Mouse (Mus musculus): ENCODE data around the gene Isoc2b.
"Not testable (repeated sequence)": the region's sequence is repeated elsewhere in the genome, so short reads cannot be mapped to it uniquely, and the experiment has no call there.

Isoc2b gene

DNA sequence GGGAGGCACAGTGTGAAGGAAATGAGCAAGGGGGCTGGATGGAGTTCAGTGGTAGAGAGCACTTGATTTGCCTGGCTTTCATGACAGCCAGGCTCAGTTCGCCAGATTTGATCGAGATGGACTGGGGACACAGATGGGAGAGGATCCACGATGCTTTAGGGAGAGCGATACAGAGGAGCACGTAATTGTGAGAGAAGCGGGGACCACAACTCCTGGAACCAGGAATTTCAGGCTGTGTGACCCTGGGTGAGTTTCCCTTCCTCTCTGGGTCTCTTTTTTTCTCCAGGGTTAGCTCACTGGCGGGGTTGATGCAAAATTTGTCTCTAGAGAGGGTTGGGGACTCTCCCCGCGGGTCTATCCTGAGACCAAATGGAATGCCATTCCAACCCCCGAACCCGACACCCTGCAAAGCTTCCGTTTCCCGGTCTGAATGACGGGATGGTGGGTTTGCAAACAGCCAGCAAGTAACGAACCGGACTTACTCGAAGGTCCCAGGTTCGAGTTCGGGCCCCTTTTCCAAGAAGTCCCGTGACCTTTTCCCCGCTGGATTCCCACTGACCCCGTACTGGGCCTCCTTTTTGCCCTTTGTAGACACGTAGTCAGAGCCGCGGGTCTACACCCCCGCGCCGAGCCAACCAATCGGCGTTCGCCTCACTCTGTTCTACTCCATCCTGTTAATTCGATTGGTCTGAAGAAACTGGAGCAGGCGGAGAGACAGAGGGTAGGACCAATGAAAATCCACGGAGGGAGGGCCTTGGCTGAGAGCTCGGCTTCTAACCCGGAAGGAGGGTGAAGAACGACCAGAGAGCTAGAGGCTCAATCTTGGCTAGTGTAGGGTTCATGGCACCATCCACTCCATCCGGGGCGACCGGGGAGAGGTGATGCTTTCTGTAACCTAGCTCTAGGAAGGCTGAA, 4.2 kb downstream of the Isoc2b start:
- peak; percentile 98 for DNase-seq (ENCODE audit: low read depth, low spot score)

DNA sequence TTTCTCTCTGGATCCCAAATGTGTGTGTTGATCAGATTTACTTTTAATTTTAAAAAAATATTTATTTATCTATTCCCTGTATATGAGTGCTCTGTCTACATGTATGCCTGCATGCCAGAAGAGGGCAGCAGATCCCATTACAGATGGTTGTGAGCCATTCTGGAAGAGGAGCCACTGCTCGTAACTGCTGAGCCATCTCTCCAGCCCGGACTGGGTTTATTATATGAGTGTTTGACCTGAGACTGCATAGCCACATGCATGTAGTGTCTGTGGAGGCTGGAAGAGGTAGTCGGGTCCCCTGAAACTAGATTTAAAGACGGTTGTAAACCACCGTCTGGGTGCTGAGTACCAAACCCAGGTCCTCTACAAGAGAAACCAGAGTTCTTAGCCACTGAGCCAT, 5.0 kb downstream of the Isoc2b start:
- DNase-seq (ENCODE audit: low read depth, low spot score), result peak; percentile 50

DNA sequence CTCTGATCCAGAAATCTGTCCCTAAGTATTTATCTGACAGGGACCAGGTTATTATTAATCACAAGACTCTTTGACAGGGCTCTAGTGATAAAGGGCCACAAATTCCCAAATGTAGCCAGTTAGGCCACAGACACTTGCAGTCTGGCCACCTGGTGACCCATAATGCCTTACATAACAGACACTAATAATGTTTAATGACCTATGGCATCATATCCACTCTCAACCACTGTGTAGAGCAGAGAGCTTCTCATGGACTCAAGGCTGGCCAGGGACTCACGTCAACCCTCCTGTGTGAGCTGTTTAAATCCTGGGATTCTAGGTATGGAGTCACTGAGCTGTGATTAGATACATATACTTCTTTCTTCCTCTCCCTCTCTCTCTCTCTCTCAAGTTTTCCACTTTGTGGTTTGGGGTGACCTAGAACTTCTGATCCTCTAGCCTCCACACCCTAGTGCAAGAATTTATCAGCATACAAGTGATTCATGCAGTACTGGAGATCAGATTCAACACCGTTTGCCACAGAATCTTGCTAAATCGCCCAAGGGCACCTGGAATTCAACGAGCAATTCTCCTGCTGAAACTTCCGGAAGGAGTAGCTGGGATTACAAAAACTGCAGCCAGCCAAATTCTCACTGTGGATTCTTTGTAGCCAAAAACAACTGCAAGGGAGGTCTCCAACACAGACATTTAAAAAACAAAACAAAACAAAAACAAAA, 5.8 kb downstream of the Isoc2b start:
- DNase-seq (ENCODE audit: low read depth, low spot score), result no peak

DNA sequence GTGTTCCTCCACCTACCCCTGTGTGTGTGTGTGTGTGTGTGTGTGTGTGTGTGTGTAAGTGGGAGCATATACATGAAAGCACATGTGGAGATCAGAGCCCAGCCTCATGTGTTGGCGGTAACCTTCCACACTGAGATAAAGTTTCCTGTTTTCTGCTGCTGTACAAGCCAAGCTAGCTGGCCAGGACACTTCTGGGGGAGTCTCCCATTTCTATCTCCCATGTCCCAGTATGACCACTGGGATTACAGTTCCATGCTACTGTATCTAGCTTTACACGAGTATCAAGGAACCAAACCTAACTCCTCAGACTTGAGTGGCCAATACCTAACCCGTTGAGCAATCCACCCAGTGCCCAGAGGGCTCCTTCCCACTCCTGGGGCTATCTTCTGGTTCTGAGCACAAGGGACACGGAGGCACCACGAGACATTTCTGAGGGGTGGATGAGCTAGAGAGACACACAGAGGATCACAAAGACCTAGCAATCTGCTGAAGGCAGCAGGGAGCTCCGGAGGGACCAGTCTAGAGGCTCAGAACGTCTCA, 6.4 kb downstream of the Isoc2b start:
- DNase-seq (ENCODE audit: low read depth, low spot score), result no peak

- DNase-seq (ENCODE audit: low read depth, low spot score), result no peak
Measured at GRCm38 (mm10) chr7:4863041-4863440, 7.0 kb downstream of the Isoc2b start.

DNA sequence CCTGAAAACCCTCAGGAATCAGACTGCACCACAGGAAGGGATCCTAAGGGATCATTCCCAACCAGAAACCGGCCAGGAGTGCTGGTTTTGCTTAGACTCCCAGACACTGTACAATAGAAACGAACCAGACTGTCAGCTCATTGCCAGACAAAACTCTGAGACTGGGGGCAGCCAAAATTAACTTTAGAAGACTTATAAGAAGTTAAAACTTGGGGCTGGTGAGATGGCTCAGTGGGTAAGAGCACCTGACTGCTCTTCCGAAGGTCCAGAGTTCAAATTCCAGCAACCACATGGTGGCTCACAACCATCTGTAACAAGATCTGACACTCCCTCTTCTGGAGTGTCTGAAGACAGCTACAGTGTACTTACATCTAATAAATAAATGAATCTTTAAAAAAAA, 9.1 kb downstream of the Isoc2b start:
- not testable (repeated sequence) for DNase-seq (ENCODE audit: low read depth, low spot score)

DNA sequence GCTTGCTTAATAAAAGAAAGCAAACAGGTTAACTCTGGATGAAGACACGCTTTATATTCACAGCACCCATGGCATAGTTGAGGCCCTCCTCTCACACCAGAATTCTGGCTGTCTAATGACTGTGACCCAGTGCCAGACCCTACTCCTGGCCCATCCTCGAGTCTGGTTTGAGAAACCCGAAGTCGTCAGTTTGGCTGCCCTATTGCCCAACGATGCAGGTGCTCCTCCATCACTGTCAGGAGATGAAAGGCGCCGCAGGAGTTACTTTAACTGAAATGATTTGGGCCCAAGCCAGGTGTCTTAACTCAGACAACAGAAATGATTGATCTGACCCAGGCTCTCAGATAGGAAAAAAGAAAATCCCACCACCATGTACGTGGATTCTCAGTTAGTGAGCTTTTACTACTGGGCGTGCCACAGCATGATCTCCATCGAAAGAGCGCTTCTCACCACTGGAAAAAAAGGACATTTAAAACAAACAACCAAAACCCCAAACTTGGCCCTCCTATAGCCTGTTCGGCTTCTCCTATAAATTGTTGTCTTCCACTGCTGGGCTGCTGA, 10.6 kb downstream of the Isoc2b start:
- no peak for DNase-seq (ENCODE audit: low read depth, low spot score)

DNA sequence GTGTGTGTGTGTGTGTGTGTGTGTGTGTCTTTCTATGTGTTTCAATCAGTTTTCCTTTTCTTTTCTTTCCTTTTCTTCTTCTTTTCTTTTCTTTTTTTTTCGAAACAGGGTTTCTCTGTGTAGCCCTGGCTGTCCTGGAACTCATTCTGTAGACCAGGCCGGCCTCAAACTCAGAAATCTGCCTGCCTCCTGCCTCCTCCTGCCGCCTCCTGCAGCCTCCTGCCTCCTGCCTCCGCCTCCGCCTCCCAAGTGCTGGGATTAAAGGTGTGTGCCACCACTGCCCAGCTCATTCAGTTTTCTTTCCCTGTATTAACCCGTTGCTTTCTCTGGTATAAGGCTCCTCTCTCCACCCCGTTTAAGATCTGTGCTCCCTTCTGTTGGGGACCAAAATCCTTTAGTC, 12.7 kb downstream of the Isoc2b start:
- no peak for DNase-seq (ENCODE audit: low read depth, low spot score)

DNA sequence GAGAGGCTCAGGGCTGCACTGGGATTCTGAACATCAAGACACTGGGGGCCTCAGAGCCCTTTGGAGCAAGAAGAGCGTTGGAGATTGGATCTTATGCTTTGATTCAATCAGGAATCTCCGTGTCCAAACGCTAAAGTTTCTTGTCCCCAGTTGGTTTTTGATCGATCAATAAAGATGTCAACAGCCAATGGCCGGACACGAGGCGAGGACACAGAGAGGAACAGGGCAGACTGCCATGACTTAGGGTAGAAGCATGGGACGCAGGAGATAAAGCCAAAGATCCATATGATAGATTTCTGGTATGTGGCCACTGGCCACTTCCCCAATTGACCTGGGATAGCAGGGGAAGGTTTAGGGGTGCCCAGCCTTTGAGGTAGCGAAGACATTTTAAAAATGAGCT, 13.6 kb downstream of the Isoc2b start:
- no peak for DNase-seq (ENCODE audit: low read depth, low spot score)

GRCm38 (mm10) chr7:4853613-4854012, 16.4 kb downstream of the Isoc2b start:
- no peak for DNase-seq (ENCODE audit: low read depth, low spot score)

- DNase-seq (ENCODE audit: low read depth, low spot score), result no peak
Measured at GRCm38 (mm10) chr7:4851315-4851688, 18.8 kb downstream of the Isoc2b start.

DNA sequence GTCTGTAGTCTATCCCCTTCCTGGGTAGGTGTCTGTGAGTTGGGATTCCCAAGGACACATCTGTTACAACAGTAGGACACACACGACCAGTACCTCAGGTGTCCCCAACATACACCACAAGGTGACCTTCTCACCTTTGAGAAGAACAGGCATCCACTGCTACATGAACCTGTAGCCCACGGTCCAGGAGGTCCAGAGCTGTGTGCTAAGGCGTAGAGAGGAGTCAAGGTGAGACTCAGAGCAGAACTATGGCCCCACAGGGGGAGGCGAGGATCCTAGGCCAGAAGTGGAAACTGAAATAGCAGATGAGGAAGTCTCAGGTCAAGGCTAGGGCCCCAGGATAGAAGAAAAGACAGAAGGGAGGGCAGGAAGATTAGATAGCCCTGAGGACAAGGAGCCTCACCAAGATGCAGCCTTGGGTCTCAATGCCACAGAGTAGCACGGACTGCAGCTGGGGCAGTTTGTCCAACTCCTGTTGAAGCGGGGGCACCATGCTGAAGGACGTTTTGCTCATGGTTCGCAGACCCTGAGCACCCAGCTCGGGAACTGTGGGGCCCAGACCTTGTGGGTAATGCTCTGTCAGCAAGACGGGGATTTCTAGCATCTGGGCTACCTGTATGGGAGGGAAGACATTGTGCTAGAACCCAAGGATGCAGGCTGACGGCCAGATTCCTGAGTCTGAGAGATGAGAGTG, 19.3 kb downstream of the Isoc2b start:
- no peak for DNase-seq (ENCODE audit: low read depth, low spot score)

DNA sequence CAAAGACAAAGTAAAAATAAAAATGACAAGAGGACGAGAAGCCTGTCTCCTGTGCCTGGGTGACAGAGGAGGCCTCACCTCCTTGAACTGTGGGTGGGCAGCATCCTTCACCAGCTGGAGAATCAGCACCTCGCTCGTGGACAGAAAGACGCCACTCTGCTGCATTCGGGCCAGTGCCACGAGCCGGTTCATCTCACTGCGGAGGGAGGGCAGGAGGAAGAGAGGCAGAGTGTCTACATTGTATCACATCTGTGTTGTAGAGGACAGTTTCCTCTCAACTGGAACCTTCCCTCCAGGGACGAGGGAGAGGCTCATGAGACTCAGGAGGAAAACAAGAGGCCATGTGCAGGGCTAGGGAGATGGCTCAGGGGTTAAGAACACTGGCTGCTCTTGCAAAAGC, 20.7 kb downstream of the Isoc2b start:
- DNase-seq (ENCODE audit: low read depth, low spot score), result no peak

GRCm38 (mm10) chr7:4844917-4845309, 25.1 kb downstream of the Isoc2b start:
- DNase-seq (ENCODE audit: low read depth, low spot score), result no peak

DNA sequence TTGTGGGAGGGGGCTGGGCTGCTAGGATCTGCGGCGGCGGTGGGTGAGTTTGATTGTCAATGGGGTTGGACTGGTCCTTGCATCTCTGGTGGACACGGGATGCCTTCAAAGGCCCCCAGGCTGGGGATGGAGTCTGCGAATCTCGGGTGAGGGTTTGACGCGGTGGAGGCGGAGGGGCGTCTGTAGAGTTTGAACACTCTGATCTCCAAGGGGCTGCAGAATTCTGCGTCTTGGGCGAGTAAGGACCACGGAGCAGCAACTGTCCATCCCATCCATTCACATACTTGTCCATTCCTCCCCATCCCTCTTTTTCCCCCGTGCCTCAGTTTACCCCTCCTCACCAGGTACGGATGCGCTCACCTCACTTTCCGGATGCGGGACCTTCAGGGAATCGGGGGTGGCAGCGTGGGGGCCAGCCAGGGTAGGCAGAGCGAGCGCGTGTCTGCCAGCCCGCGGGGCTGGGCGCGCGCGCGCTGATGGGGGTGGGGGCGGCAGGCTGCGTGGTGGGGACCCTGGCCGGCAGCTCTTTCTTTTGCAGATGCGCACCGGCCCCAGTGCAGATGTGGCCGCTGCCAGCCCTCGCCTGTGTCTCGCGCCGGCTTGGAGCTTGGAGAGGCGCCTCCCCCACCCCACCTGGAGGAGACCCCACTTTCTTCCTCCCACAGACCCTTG, 25.7 kb downstream of the Isoc2b start, which contains the start of gene Shisa7:
Gene Shisa7 (minus strand): TSS at position 452 of the 672 bp plus-strand sequence.
- no peak for DNase-seq (ENCODE audit: low read depth, low spot score)

GRCm38 (mm10) chr7:4843604-4844244, 26.3 kb downstream of the Isoc2b start:
- DNase-seq (ENCODE audit: low read depth, low spot score), result peak; percentile 42

DNA sequence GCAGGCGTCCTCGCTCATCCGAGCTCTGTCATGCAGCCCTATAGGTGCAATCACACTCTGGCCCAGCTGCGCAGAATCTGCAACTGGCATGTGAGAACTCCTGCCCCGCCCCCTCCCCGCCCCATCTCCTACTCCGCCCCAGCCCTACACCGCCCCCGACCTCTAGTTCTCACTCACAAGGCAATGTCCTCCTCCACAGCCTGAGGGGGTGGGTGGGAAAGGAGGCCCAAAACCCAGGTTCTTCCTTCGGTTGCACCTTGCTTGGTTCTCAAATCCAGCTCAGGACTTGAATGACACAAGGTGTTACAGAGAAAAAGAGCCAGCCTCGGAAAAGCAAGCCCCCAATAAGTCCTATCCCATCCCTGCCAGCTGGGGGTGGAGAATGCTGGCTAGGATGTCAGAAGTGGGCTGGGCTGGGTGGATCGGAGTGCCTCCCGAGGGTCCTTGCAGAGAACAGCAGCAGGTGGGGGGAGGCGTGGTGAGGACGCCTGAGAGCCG, 27.4 kb downstream of the Isoc2b start:
- peak; percentile 63 for DNase-seq (ENCODE audit: low read depth, low spot score)

DNA sequence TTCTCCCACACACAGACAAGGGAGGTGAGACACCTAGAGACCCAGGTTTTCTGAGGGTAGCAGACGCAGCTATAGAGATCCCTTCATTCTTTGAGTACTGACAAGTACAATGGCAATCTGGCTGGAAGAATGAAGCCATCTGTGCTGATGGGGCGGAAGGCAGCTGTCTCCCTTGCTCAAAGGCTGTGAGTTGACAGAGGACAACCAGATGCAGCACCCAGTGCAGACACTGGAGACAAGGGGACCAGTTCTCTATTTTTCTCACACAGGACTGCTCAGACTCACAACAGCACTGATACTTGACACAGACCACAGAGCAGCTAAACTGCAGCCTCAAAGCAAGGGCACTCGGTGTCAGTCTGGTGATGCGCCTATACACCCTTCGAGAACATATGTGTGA, 28.0 kb downstream of the Isoc2b start:
- no peak for DNase-seq (ENCODE audit: low read depth, low spot score)

DNA sequence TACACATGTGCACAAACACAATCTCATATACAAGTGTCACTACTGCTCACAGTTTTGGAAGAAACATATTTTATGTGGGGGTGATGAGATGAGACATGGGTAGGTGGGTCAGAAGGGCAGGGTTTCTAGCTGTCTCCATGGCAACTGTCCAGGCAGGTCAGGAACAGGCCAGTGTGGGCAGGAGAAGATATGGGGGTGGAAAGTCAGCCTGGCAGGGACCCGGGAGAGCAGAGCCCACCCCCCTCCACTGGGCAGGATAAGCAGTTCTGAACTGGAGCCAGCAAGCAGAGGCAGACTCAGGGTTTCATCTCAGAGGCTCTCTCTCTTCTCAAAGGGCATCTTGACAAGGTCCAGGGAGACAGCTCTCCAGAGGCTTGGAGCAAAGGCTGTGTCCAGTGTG, 32.4 kb downstream of the Isoc2b start:
- DNase-seq (ENCODE audit: low read depth, low spot score), result no peak

GRCm38 (mm10) chr7:4836351-4836792, 33.7 kb downstream of the Isoc2b start:
- peak; percentile 82 for DNase-seq (ENCODE audit: low read depth, low spot score)
